Mouse (Mus musculus) heart, embryonic 14.5 days (tissue): ENCODE data around the gene Cdhr3. TPM values are rescaled to one million over a fixed set of nuclear protein-coding genes. Genes with fewer than 3 reads are reported as not detected.
"Not testable (repeated sequence)": the region's sequence is repeated elsewhere in the genome, so short reads cannot be mapped to it uniquely, and the experiment has no call there.

Experiments
- ATAC-seq: fragments of 200-750 bp; cut with Nextera tagmentation; 2 replicates; pipeline ENCODE4 v1.8.0; 2017; ENCODE audit warnings: low read depth, moderate TSS enrichment; ENCODE audit not compliant: insufficient number of reproducible peaks, insufficient read depth, low FRiP score
- H3K27ac ChIP-seq, 2 experiments: fragments of 200-500 bp in 1 of 2; fragments of 300-500 bp in 1 of 2; sonication (generic) in 1 of 2; replicated peaks in 1 of 2; 2 replicates each; pipeline ENCODE4 v1.5.1; 2012 to 2014; ENCODE audit warnings: low read depth in 2 of 2, low read length in 2 of 2, control low read depth in 1 of 2, mild to moderate bottlenecking in 1 of 2, mixed read lengths in 1 of 2; ENCODE audit not compliant: control insufficient read depth in 1 of 2, insufficient read depth in 1 of 2
- H3K27me3 ChIP-seq: fragments of 300-500 bp; sonication (generic); 2 replicates; pipeline ENCODE4 v1.6.1; 2014; ENCODE audit warnings: mild to moderate bottlenecking, low read length, control low read depth; ENCODE audit not compliant: control insufficient read depth, insufficient read depth
- H3K36me3 ChIP-seq: fragments of 300-500 bp; sonication (generic); 2 replicates; pipeline ENCODE4 v1.6.1; 2014; ENCODE audit warnings: mild to moderate bottlenecking, control low read depth, low read length, mixed read lengths; ENCODE audit not compliant: control insufficient read depth, insufficient read depth
- H3K4me1 ChIP-seq, 2 experiments: fragments of 200-500 bp in 1 of 2; fragments of 300-500 bp in 1 of 2; sonication (generic) in 1 of 2; 2 replicates each; pipeline ENCODE4 v1.6.1; 2012 to 2014; ENCODE audit warnings: low read length in 2 of 2, control low read depth in 1 of 2, mixed read lengths in 1 of 2; ENCODE audit not compliant: control insufficient read depth in 2 of 2, insufficient read depth in 2 of 2
- H3K4me2 ChIP-seq: fragments of 300-500 bp; sonication (generic); 2 replicates; pipeline ENCODE4 v1.6.1; 2014; ENCODE audit warnings: mild to moderate bottlenecking, low read length
- H3K4me3 ChIP-seq, 2 experiments: fragments of 200-500 bp in 1 of 2; fragments of 300-500 bp in 1 of 2; sonication (generic) in 1 of 2; 2 replicates each; pipeline ENCODE4 v1.5.1; 2012 to 2014; ENCODE audit warnings: low read length in 2 of 2, mild to moderate bottlenecking in 2 of 2, control low read depth in 1 of 2, low read depth in 1 of 2, moderate library complexity in 1 of 2; ENCODE audit not compliant: control insufficient read depth in 1 of 2, insufficient read depth in 1 of 2
- H3K9ac ChIP-seq: fragments of 300-500 bp; sonication (generic); 2 replicates; pipeline ENCODE4 v1.6.1; 2014; ENCODE audit warnings: mild to moderate bottlenecking, low read length
- H3K9me3 ChIP-seq: fragments of 300-500 bp; sonication (generic); 2 replicates; pipeline ENCODE4 v1.6.1; 2016; ENCODE audit warnings: low read length, control low read depth; ENCODE audit not compliant: control insufficient read depth
- WGBS: fragments of 180-500 bp; shearing (Covaris S2); extraction: QIAGEN DNeasy Blood & Tissue Kit; methylation state at CpG from one replicate; pipeline ENCODE4 v1.1.7; 2014; 5-methylcytosine and 5-hydroxymethylcytosine counted together
- polyA plus RNA-seq: library from polyadenylated mRNA; unstranded; fragments of >200 nt; fragmentation: Nextera tagmentation; extraction: Ambion mirVana; gene quantifications from 2 replicates; pipeline ENCODE4 v1.2.1, GENCODE M21; 2014

Cdhr3 gene
- polyA plus RNA-seq, 1 experiment from 2014 or later, result 0.16 TPM

GRCm38 (mm10) chr12:33076309-33076708, 16.4 kb downstream of the Cdhr3 start:
- Histone ChIP-seq H3K27me3 (peaks cover 13% of the 10 kb centered on the region), H3K4me3 (no peak overlapping the region), H3K4me2 (no peak overlapping the region), H3K4me1 (no peaks in the 10 kb centered on the region; a peak in 1 of 4 replicates), H3K9me3 (no peaks in the 10 kb centered on the region), H3K9ac (no peak overlapping the region), H3K36me3 (no peaks in the 10 kb centered on the region), H3K27ac (no peak overlapping the region)
- 56% methylated on average over 3 of the region's 3 CpGs for WGBS
- ATAC-seq, result no peak

DNA sequence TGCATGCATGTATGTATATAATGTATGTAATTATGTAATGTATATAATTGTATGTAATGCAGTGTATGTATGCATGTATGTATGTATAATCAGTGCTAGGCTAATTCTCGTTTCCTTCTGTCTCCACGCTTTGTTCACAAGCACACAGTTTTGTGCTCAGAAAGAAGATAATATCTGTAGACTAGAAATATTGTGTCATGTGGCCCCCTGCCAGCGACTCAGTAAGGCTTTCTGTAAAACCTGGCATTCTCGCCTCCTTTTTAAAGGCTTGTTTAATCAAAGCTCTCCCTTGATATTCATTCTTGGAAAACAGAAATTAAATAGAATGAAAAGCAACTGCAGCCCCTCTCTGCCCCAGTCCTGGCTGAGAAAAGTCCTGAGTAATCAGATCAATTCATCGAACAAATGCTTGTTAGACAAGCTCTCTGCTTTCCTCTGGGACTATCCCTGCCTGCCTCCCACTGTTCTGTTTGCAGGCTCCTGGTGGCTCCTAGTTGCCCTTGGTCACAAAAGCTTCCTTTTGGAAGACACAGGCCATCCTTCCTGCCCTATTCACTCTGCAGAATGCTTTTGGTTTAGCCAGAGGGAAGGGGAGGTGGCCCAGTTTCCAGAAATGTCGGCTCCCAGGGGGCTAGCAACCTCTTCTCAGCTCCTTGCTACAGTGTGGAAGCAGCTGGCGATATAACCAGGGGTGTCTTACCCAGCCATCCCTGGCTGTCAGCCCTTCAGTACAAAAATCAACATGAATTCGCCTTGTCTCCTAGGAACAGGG, 20.6 kb downstream of the Cdhr3 start:
- no peak for ATAC-seq
- Histone ChIP-seq H3K36me3 (no peaks in the 10 kb centered on the region), H3K4me2 (no peak overlapping the region), H3K4me1 (no peaks in the 10 kb centered on the region), H3K4me3 (no peak overlapping the region), H3K9me3 (no peaks in the 10 kb centered on the region), H3K27me3 (no peaks in the 10 kb centered on the region), H3K9ac (no peak overlapping the region), H3K27ac (no peak overlapping the region)
- 60% methylated on average over 8 of the region's 8 CpGs for WGBS

GRCm38 (mm10) chr12:33068977-33069376, 23.7 kb downstream of the Cdhr3 start:
- H3K4me2 ChIP-seq, result no peak overlapping the region
- H3K4me3 ChIP-seq, result no peak overlapping the region
- H3K4me1 ChIP-seq, result no peaks in the 10 kb centered on the region
- H3K27me3 ChIP-seq, result no peaks in the 10 kb centered on the region
- H3K9me3 ChIP-seq, result no peaks in the 10 kb centered on the region
- 56% methylated on average over 2 of the region's 2 CpGs for WGBS
- no peak overlapping the region for H3K27ac ChIP-seq
- no peaks in the 10 kb centered on the region for H3K36me3 ChIP-seq
- no peak overlapping the region for H3K9ac ChIP-seq
- ATAC-seq, result no peak

DNA sequence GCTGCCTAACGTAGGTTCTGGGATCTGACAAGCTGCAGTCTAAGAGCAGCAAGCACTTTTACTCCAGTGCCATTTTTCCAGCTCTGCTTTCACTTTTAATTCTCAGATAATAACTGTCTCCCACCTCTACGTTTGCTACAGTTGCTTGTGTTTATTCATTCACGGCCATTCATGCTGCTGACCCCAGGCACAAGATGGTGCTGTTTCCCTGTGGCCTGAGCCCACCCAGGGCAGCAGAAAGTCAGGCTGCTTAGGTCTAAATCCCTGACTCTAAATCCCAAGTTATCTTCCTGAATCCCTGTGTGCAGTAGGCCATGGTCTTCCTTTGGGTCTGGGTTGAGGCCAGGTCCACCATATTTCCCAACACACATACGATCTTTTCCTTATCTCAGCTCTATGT, 26.3 kb downstream of the Cdhr3 start:
- H3K9me3 ChIP-seq, result no peaks in the 10 kb centered on the region
- no peaks in the 10 kb centered on the region for H3K36me3 ChIP-seq
- H3K9ac ChIP-seq, result no peak overlapping the region
- H3K27ac ChIP-seq, result no peak overlapping the region
- no peak overlapping the region for H3K4me3 ChIP-seq
- peaks cover 8 to 13% of the 10 kb centered on the region in 2 experiments for H3K4me1 ChIP-seq
- H3K27me3 ChIP-seq, result no peaks in the 10 kb centered on the region
- 60% methylated on average over 4 of the region's 4 CpGs for WGBS
- ATAC-seq, result no peak
- H3K4me2 ChIP-seq, result no peak overlapping the region

- 42% methylated on average over 3 of the region's 3 CpGs for WGBS
- H3K4me3 ChIP-seq, result no peak overlapping the region
- H3K27me3 ChIP-seq, result no peaks in the 10 kb centered on the region
- H3K27ac ChIP-seq, result no peak overlapping the region
- H3K4me1 ChIP-seq, result peaks cover 9 to 15% of the 10 kb centered on the region in 2 experiments
- no peaks in the 10 kb centered on the region for H3K36me3 ChIP-seq
- no peak overlapping the region for H3K9ac ChIP-seq
- no peak overlapping the region for H3K4me2 ChIP-seq
- H3K9me3 ChIP-seq, result no peaks in the 10 kb centered on the region
- ATAC-seq, result no peak
Measured at GRCm38 (mm10) chr12:33065162-33065561, 27.5 kb downstream of the Cdhr3 start.

DNA sequence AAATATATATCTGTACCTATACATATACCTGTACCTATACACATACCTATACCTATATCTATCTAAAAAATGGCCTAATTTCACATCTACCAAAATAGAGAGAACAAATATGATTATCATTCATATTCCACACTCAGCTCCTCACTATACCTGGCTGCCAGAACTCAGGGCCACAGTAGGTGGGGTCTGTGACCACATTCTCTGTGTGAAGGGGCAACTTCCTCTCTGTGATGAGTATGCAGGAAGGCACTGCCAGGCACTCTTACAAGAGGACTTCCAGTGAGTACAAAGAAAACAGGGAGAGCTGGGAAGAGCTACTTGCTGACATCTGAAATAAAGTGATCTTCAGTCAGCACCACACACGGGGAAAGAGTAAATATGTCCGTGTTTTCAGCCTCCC, 28.4 kb downstream of the Cdhr3 start:
- H3K36me3 ChIP-seq, result no peaks in the 10 kb centered on the region
- no peaks in the 10 kb centered on the region for H3K9me3 ChIP-seq
- no peak overlapping the region for H3K4me2 ChIP-seq
- ATAC-seq, result no peak
- peaks cover 9 to 15% of the 10 kb centered on the region in 2 experiments for H3K4me1 ChIP-seq
- H3K9ac ChIP-seq, result no peak overlapping the region
- H3K27me3 ChIP-seq, result no peaks in the 10 kb centered on the region
- 51% methylated on average over 2 of the region's 2 CpGs for WGBS
- H3K27ac ChIP-seq, result no peak overlapping the region
- H3K4me3 ChIP-seq, result no peak overlapping the region

- no peaks in the 10 kb centered on the region for H3K27me3 ChIP-seq
- no peak for ATAC-seq
- peaks cover 9 to 15% of the 10 kb centered on the region in 2 experiments for H3K4me1 ChIP-seq
- 81% methylated on average over 2 of the region's 2 CpGs for WGBS
- no peak overlapping the region for H3K27ac ChIP-seq
- H3K4me3 ChIP-seq, result no peak overlapping the region
- H3K9me3 ChIP-seq, result no peaks in the 10 kb centered on the region
- no peak overlapping the region for H3K9ac ChIP-seq
- H3K36me3 ChIP-seq, result no peaks in the 10 kb centered on the region
- no peak overlapping the region for H3K4me2 ChIP-seq
Measured at GRCm38 (mm10) chr12:33063250-33063649, 29.4 kb downstream of the Cdhr3 start.

- ATAC-seq, H3K4me2 ChIP-seq, H3K4me3 ChIP-seq, H3K9ac ChIP-seq, H3K27me3 ChIP-seq, H3K36me3 ChIP-seq, H3K9me3 ChIP-seq: not testable (repeated sequence)
- WGBS, result 15% methylated on average over 2 of the region's 2 CpGs
- peak overlapping the region in 1 of 2 experiments; percentile 41; a peak in 1 of 4 replicates for H3K27ac ChIP-seq
- peaks cover 12 to 20% of the 10 kb centered on the region in 2 experiments for H3K4me1 ChIP-seq
Measured at GRCm38 (mm10) chr12:33062379-33062778, 30.3 kb downstream of the Cdhr3 start.
